Mouse (Mus musculus) stomach, postnatal 0 days (tissue): Measurements from ENCODE around the gene Mrpl54. TPM values are rescaled to one million over a fixed set of nuclear protein-coding genes. Genes with fewer than 3 reads are reported as not detected.

ENCODE experiments used
- ATAC-seq: fragments of 200-750 bp; cut with Nextera tagmentation; 2 replicates; pipeline ENCODE4 v1.8.0; 2017; ENCODE audit not compliant: low FRiP score, low TSS enrichment
- DNase-seq: peaks from one replicate; pipeline ENCODE4 v3.0.0-alpha.2; 2016; ENCODE audit warnings: low spot score
- H3K27ac ChIP-seq: fragments of 300-500 bp; sonication (generic); replicated peaks from 2 replicates; pipeline ENCODE4 v1.5.1; 2014; ENCODE audit warnings: mild to moderate bottlenecking, control low read depth
- H3K27me3 ChIP-seq: fragments of 300-500 bp; sonication (generic); 2 replicates; pipeline ENCODE4 v1.6.1; 2014; ENCODE audit warnings: low read length; ENCODE audit not compliant: control insufficient read depth, insufficient read depth
- H3K36me3 ChIP-seq: fragments of 300-500 bp; sonication (generic); 2 replicates; pipeline ENCODE4 v1.6.1; 2014; ENCODE audit warnings: low read length, mixed read lengths; ENCODE audit not compliant: control insufficient read depth, insufficient read depth
- H3K4me1 ChIP-seq: fragments of 300-500 bp; sonication (generic); replicated peaks from 2 replicates; pipeline ENCODE4 v1.6.1; 2014; ENCODE audit warnings: antibody characterized with exemption; ENCODE audit not compliant: control insufficient read depth, insufficient read depth
- H3K4me2 ChIP-seq: fragments of 300-500 bp; sonication (generic); replicated peaks from 2 replicates; pipeline ENCODE4 v1.6.1; 2014; ENCODE audit warnings: low read depth, mild to moderate bottlenecking, control low read depth, moderate library complexity
- H3K4me3 ChIP-seq: fragments of 300-500 bp; sonication (generic); 2 replicates; pipeline ENCODE4 v1.5.1; 2014; ENCODE audit warnings: low read depth, low read length, control low read depth
- H3K9ac ChIP-seq: fragments of 300-500 bp; sonication (generic); 2 replicates; pipeline ENCODE4 v1.6.1; 2014; ENCODE audit warnings: mild to moderate bottlenecking, low read length, control low read depth, mixed read lengths
- H3K9me3 ChIP-seq: fragments of 300-500 bp; sonication (generic); 2 replicates; pipeline ENCODE4 v1.6.1; 2016; ENCODE audit warnings: low read length; ENCODE audit not compliant: control insufficient read depth
- CTCF ChIP-seq: IDR thresholded peaks from 2 replicates; pipeline ENCODE4 v1.5.1; 2016; ENCODE audit warnings: antibody characterized with exemption, low read depth, mild to moderate bottlenecking, moderate library complexity
- EP300 ChIP-seq: optimal IDR thresholded peaks from 2 replicates; pipeline ENCODE3; 2016; ENCODE audit warnings: antibody characterized with exemption
- WGBS: fragments of 180-500 bp; shearing (Covaris S2); extraction: QIAGEN DNeasy Blood & Tissue Kit; methylation state at CpG from one replicate; pipeline ENCODE4 v1.1.7; 2014; 5-methylcytosine and 5-hydroxymethylcytosine counted together
- polyA plus RNA-seq: library from polyadenylated mRNA; unstranded; fragments of >200 nt; fragmentation: Nextera tagmentation; extraction: Ambion mirVana; gene quantifications from 2 replicates; pipeline ENCODE4 v1.2.1, GENCODE M21; 2015

The Mrpl54 gene
- polyA plus RNA-seq, 1 experiment from 2014 or later = 210 TPM

GRCm38 (mm10) chr10:81245166-81245565 lies 21.6 kb downstream of the Mrpl54 start:
- WGBS = 82% methylated on average over 6 of the region's 6 CpGs
- ATAC-seq = no peak
- H3K9ac ChIP-seq = no peak overlapping the region
- no peak overlapping the region for H3K4me2 ChIP-seq
- H3K36me3 ChIP-seq = no peaks in the 10 kb centered on the region
- H3K4me1 ChIP-seq = no peaks in the 10 kb centered on the region
- no peak overlapping the region for H3K4me3 ChIP-seq
- DNase-seq = no peak
- H3K27ac ChIP-seq = no peak overlapping the region
- H3K9me3 ChIP-seq = no peaks in the 10 kb centered on the region
- no peaks in the 10 kb centered on the region for H3K27me3 ChIP-seq
- TF ChIP-seq CTCF = no peak
- no peak for TF ChIP-seq EP300

GRCm38 (mm10) chr10:81244595-81244994 lies 22.1 kb downstream of the Mrpl54 start:
- peak; percentile 89 for DNase-seq
- Histone ChIP-seq H3K4me3 (no peak overlapping the region), H3K4me2 (no peak overlapping the region), H3K4me1 (no peaks in the 10 kb centered on the region), H3K9me3 (no peaks in the 10 kb centered on the region), H3K9ac (no peak overlapping the region), H3K36me3 (no peaks in the 10 kb centered on the region), H3K27ac (no peak overlapping the region), H3K27me3 (no peaks in the 10 kb centered on the region)
- no peak for TF ChIP-seq EP300
- TF ChIP-seq CTCF = peak; percentile 95
- 9% methylated on average over 17 of the region's 17 CpGs for WGBS
- ATAC-seq = peak; percentile 63

- no peak overlapping the region for H3K9ac ChIP-seq
- H3K9me3 ChIP-seq = no peaks in the 10 kb centered on the region
- ATAC-seq = peak; percentile 19; the same call in 1 of the 2 replicates
- H3K4me2 ChIP-seq = no peak overlapping the region
- H3K4me3 ChIP-seq = no peak overlapping the region
- WGBS = 75% methylated on average over 4 of the region's 4 CpGs
- TF ChIP-seq EP300 = no peak
- TF ChIP-seq CTCF = no peak
- H3K4me1 ChIP-seq = no peaks in the 10 kb centered on the region
- DNase-seq = no peak
- H3K36me3 ChIP-seq = no peaks in the 10 kb centered on the region
- no peak overlapping the region for H3K27ac ChIP-seq
- H3K27me3 ChIP-seq = no peaks in the 10 kb centered on the region
These were observed 22.6 kb downstream of the Mrpl54 start for GRCm38 (mm10) chr10:81244146-81244545.

GRCm38 (mm10) chr10:81242021-81242420 lies 24.7 kb downstream of the Mrpl54 start:
- no peak overlapping the region for H3K4me2 ChIP-seq
- no peaks in the 10 kb centered on the region for H3K27me3 ChIP-seq
- H3K4me1 ChIP-seq = no peaks in the 10 kb centered on the region
- no peak overlapping the region for H3K4me3 ChIP-seq
- H3K27ac ChIP-seq = no peak overlapping the region
- H3K9ac ChIP-seq = no peak overlapping the region
- DNase-seq (no peak), ATAC-seq (no peak)
- H3K36me3 ChIP-seq = no peaks in the 10 kb centered on the region
- TF ChIP-seq CTCF (no peak), EP300 (no peak)
- WGBS = 93% methylated on average over 16 of the region's 16 CpGs
- H3K9me3 ChIP-seq = no peaks in the 10 kb centered on the region

- H3K4me3 ChIP-seq = no peak overlapping the region
- H3K27me3 ChIP-seq = no peaks in the 10 kb centered on the region
- H3K9ac ChIP-seq = no peak overlapping the region
- DNase-seq = peak; percentile 79
- no peaks in the 10 kb centered on the region for H3K36me3 ChIP-seq
- TF ChIP-seq EP300 (no peak), CTCF (peak; percentile 79)
- H3K27ac ChIP-seq = no peak overlapping the region
- H3K4me2 ChIP-seq = no peak overlapping the region
- no peaks in the 10 kb centered on the region for H3K9me3 ChIP-seq
- WGBS = 31% methylated on average over 13 of the region's 13 CpGs
- ATAC-seq = no peak
- H3K4me1 ChIP-seq = no peaks in the 10 kb centered on the region
These were observed 25.9 kb downstream of the Mrpl54 start for GRCm38 (mm10) chr10:81240876-81241275.

GRCm38 (mm10) chr10:81238618-81239017 lies 28.1 kb downstream of the Mrpl54 start:
- Histone ChIP-seq H3K27me3 (no peaks in the 10 kb centered on the region), H3K4me2 (no peak overlapping the region), H3K9me3 (no peaks in the 10 kb centered on the region), H3K9ac (no peak overlapping the region), H3K27ac (no peak overlapping the region), H3K4me3 (no peak overlapping the region), H3K4me1 (no peaks in the 10 kb centered on the region), H3K36me3 (no peaks in the 10 kb centered on the region)
- DNase-seq (no peak), ATAC-seq (no peak)
- no peak for TF ChIP-seq CTCF
- TF ChIP-seq EP300 = no peak
- WGBS = 70% methylated on average over 2 of the region's 2 CpGs
